Mouse (Mus musculus): ENCODE data around the gene Gspt1. TPM values are rescaled to one million over a fixed set of nuclear protein-coding genes. Genes with fewer than 3 reads are reported as not detected.

The Gspt1 gene
- total RNA-seq, 1 experiment, result 89.8 TPM

- in situ Hi-C loops (cut with MboI; ENCODE audit: low sequenced_read_pairs in 2 of 2, unreplicated experiment in 2 of 2), result no loop called here
- Histone ChIP-seq H3K36me3 (ENCODE audit: control insufficient read depth, insufficient read depth, low read length, poor library complexity, severe bottlenecking) (peaks cover 68% of the 10 kb centered on the region), H3K9ac (ENCODE audit: insufficient read depth, low read depth, low read length, poor library complexity, severe bottlenecking) (no peak overlapping the region), H3K4me1 (ENCODE audit: control insufficient read depth in 2 of 2, insufficient read depth in 2 of 2, low read length in 2 of 2, poor library complexity in 1 of 2) (peaks cover 0 to 7% of the 10 kb centered on the region in 2 experiments; a peak in 2 of 4 replicates), H3K27ac (ENCODE audit: insufficient read depth, low read depth, low read length, poor library complexity, severe bottlenecking) (no peak overlapping the region), H3K4me3 (ENCODE audit: insufficient read depth in 1 of 2, low read depth in 1 of 2, low read length in 2 of 2, poor library complexity in 1 of 2, severe bottlenecking in 1 of 2) (no peak overlapping the region), H3K9me3 (ENCODE audit: control insufficient read depth, insufficient read depth, low read depth, low read length) (no peaks in the 10 kb centered on the region)
- TF ChIP-seq HCFC1 (IDR thresholded peaks at IDR 0.05; ENCODE audit: borderline replicate concordance, insufficient read depth, low read length) (no peak), CHD2 (IDR thresholded peaks at IDR 0.05; ENCODE audit: low read depth, low read length) (no peak), MAFK (IDR thresholded peaks at IDR 0.05; ENCODE audit: insufficient read depth, low read depth, low read length) (no peak), ZNF384 (IDR thresholded peaks at IDR 0.05; ENCODE audit: low read depth, low read length) (no peak), ZC3H11A (IDR thresholded peaks at IDR 0.05; ENCODE audit: borderline replicate concordance, low read depth, low read length) (no peak)
- DNase-seq (ENCODE audit: low read depth, low spot score), result no peak
Observed at GRCm38 (mm10) chr16:11197052-11197451, 57.1 kb downstream of the Gspt1 start.

GRCm38 (mm10) chr16:11193231-11193630 lies 60.9 kb downstream of the Gspt1 start:
- Histone ChIP-seq H3K9me3 (ENCODE audit: control insufficient read depth, insufficient read depth, low read depth, low read length) (no peaks in the 10 kb centered on the region), H3K4me3 (ENCODE audit: insufficient read depth in 1 of 2, low read depth in 1 of 2, low read length in 2 of 2, poor library complexity in 1 of 2, severe bottlenecking in 1 of 2) (no peak overlapping the region), H3K27ac (ENCODE audit: insufficient read depth, low read depth, low read length, poor library complexity, severe bottlenecking) (no peak overlapping the region), H3K36me3 (ENCODE audit: control insufficient read depth, insufficient read depth, low read length, poor library complexity, severe bottlenecking) (peaks cover 45% of the 10 kb centered on the region), H3K9ac (ENCODE audit: insufficient read depth, low read depth, low read length, poor library complexity, severe bottlenecking) (no peak overlapping the region), H3K4me1 (ENCODE audit: control insufficient read depth in 2 of 2, insufficient read depth in 2 of 2, low read length in 2 of 2, poor library complexity in 1 of 2) (peaks cover 0 to 2% of the 10 kb centered on the region in 2 experiments; a peak in 1 of 4 replicates)
- in situ Hi-C loops (cut with MboI; ENCODE audit: low sequenced_read_pairs in 2 of 2, unreplicated experiment in 2 of 2), result no loop called here
- TF ChIP-seq CHD2 (IDR thresholded peaks at IDR 0.05; ENCODE audit: low read depth, low read length) (no peak), HCFC1 (IDR thresholded peaks at IDR 0.05; ENCODE audit: borderline replicate concordance, insufficient read depth, low read length) (no peak), MAFK (IDR thresholded peaks at IDR 0.05; ENCODE audit: insufficient read depth, low read depth, low read length) (no peak), ZNF384 (IDR thresholded peaks at IDR 0.05; ENCODE audit: low read depth, low read length) (no peak), ZC3H11A (IDR thresholded peaks at IDR 0.05; ENCODE audit: borderline replicate concordance, low read depth, low read length) (no peak)
- no peak for DNase-seq (ENCODE audit: low read depth, low spot score)

DNA sequence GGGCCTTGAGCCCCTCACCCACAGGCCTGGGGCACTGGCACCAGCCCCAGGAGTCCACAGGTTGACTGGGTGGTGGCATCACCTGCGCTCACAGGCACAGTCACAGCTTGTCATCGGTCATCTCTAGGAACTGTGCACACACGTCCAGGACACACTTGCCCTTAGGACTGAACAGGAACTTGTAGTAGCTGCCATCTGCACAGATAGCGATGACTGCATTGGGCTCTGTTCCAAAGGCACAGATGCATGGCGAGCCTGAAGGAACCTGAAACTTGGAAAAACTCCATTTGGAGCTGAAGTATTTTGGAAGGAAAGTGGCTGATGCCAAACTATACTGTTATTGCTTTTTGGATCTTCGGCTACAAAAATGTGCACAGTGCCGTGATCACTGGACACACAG lies 64.0 kb downstream of the Gspt1 start:
- Histone ChIP-seq H3K36me3 (ENCODE audit: control insufficient read depth, insufficient read depth, low read length, poor library complexity, severe bottlenecking) (peaks cover 27% of the 10 kb centered on the region), H3K27ac (ENCODE audit: insufficient read depth, low read depth, low read length, poor library complexity, severe bottlenecking) (no peak overlapping the region), H3K9me3 (ENCODE audit: control insufficient read depth, insufficient read depth, low read depth, low read length) (no peaks in the 10 kb centered on the region), H3K9ac (ENCODE audit: insufficient read depth, low read depth, low read length, poor library complexity, severe bottlenecking) (no peak overlapping the region), H3K4me1 (ENCODE audit: control insufficient read depth in 2 of 2, insufficient read depth in 2 of 2, low read length in 2 of 2, poor library complexity in 1 of 2) (peaks cover 0 to 2% of the 10 kb centered on the region in 2 experiments; a peak in 1 of 4 replicates), H3K4me3 (ENCODE audit: insufficient read depth in 1 of 2, low read depth in 1 of 2, low read length in 2 of 2, poor library complexity in 1 of 2, severe bottlenecking in 1 of 2) (no peak overlapping the region)
- TF ChIP-seq HCFC1 (IDR thresholded peaks at IDR 0.05; ENCODE audit: borderline replicate concordance, insufficient read depth, low read length) (no peak), ZC3H11A (IDR thresholded peaks at IDR 0.05; ENCODE audit: borderline replicate concordance, low read depth, low read length) (no peak), CHD2 (IDR thresholded peaks at IDR 0.05; ENCODE audit: low read depth, low read length) (no peak), ZNF384 (IDR thresholded peaks at IDR 0.05; ENCODE audit: low read depth, low read length) (no peak), MAFK (IDR thresholded peaks at IDR 0.05; ENCODE audit: insufficient read depth, low read depth, low read length) (no peak)
- in situ Hi-C loops (cut with MboI; ENCODE audit: low sequenced_read_pairs in 2 of 2, unreplicated experiment in 2 of 2), result no loop called here
- DNase-seq (ENCODE audit: low read depth, low spot score), result no peak

- H3K27ac ChIP-seq (ENCODE audit: insufficient read depth, low read depth, low read length, poor library complexity, severe bottlenecking), result no peak overlapping the region
- in situ Hi-C loops (cut with MboI; ENCODE audit: low sequenced_read_pairs in 2 of 2, unreplicated experiment in 2 of 2), result no loop called here
- H3K9ac ChIP-seq (ENCODE audit: insufficient read depth, low read depth, low read length, poor library complexity, severe bottlenecking), result no peak overlapping the region
- no peaks in the 10 kb centered on the region for H3K9me3 ChIP-seq (ENCODE audit: control insufficient read depth, insufficient read depth, low read depth, low read length)
- no peaks in the 10 kb centered on the region for H3K36me3 ChIP-seq (ENCODE audit: control insufficient read depth, insufficient read depth, low read length, poor library complexity, severe bottlenecking)
- no peak for DNase-seq (ENCODE audit: low read depth, low spot score)
- no peak overlapping the region for H3K4me3 ChIP-seq (ENCODE audit: insufficient read depth in 1 of 2, low read depth in 1 of 2, low read length in 2 of 2, poor library complexity in 1 of 2, severe bottlenecking in 1 of 2)
- H3K4me1 ChIP-seq (ENCODE audit: control insufficient read depth in 2 of 2, insufficient read depth in 2 of 2, low read length in 2 of 2, poor library complexity in 1 of 2), result peaks cover 2% of the 10 kb centered on the region in 2 experiments; a peak in 2 of 4 replicates
- no peak for TF ChIP-seq CHD2 (IDR thresholded peaks at IDR 0.05; ENCODE audit: low read depth, low read length)
Observed at GRCm38 (mm10) chr16:11177404-11177803, 76.7 kb downstream of the Gspt1 start.

GRCm38 (mm10) chr16:11176884-11177244 lies 77.3 kb downstream of the Gspt1 start:
- H3K36me3 ChIP-seq (ENCODE audit: control insufficient read depth, insufficient read depth, low read length, poor library complexity, severe bottlenecking), result no peaks in the 10 kb centered on the region
- peaks cover 2 to 5% of the 10 kb centered on the region in 2 experiments; a peak in 2 of 4 replicates for H3K4me1 ChIP-seq (ENCODE audit: control insufficient read depth in 2 of 2, insufficient read depth in 2 of 2, low read length in 2 of 2, poor library complexity in 1 of 2)
- no peak overlapping the region for H3K27ac ChIP-seq (ENCODE audit: insufficient read depth, low read depth, low read length, poor library complexity, severe bottlenecking)
- H3K9ac ChIP-seq (ENCODE audit: insufficient read depth, low read depth, low read length, poor library complexity, severe bottlenecking), result no peak overlapping the region; the same call in none of the 2 replicates
- peak overlapping the region; percentile 82 to 87 for H3K4me3 ChIP-seq (ENCODE audit: insufficient read depth in 1 of 2, low read depth in 1 of 2, low read length in 2 of 2, poor library complexity in 1 of 2, severe bottlenecking in 1 of 2)
- no peaks in the 10 kb centered on the region for H3K9me3 ChIP-seq (ENCODE audit: control insufficient read depth, insufficient read depth, low read depth, low read length)
- no peak for TF ChIP-seq MAFK (IDR thresholded peaks at IDR 0.05; ENCODE audit: insufficient read depth, low read depth, low read length)
- TF ChIP-seq ZNF384 (IDR thresholded peaks at IDR 0.05; ENCODE audit: low read depth, low read length), result no peak
- no peak for TF ChIP-seq HCFC1 (IDR thresholded peaks at IDR 0.05; ENCODE audit: borderline replicate concordance, insufficient read depth, low read length)
- no peak for TF ChIP-seq ZC3H11A (IDR thresholded peaks at IDR 0.05; ENCODE audit: borderline replicate concordance, low read depth, low read length)
- TF ChIP-seq CHD2 (IDR thresholded peaks at IDR 0.05; ENCODE audit: low read depth, low read length), result no peak
- in situ Hi-C loops (cut with MboI; ENCODE audit: low sequenced_read_pairs in 2 of 2, unreplicated experiment in 2 of 2), result no loop called here
- no peak for DNase-seq (ENCODE audit: low read depth, low spot score)
